Mouse (Mus musculus): ENCODE measurements at regions not wholly inside any gene's neighbourhood (a gene's known extent, or its start where the extent isn't known, plus 50 kb on each side); places are given as distances from the start of the nearest gene placed in this dataset.

DNA sequence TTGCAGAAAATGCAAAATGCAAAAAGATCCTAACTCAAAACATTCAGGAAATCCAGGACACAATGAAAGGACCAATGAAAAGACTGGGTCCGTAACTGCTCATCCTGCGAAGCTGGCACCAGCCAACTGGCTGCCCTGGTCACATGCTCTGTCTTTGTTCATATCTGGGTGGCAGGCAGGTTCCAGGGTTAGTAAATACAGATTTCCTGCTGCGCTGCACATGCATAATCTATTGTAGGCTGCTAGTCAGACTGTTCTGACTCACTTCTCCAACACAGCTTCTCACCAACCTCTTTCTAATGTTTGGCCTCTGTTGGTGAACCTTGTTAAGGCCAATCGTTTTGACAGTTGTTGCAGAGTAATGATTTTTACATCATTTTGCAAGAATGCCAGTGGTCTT, 92.0 kb upstream of the Stc2 start:
- H3K27me3 ChIP-seq (ENCODE audit: control insufficient read depth, insufficient read depth, low read length), result no peaks in the 10 kb centered on the region
- H3K4me2 ChIP-seq (ENCODE audit: low read length), result no peak overlapping the region
- H3K36me3 ChIP-seq (ENCODE audit: control insufficient read depth, insufficient read depth, low read length), result no peaks in the 10 kb centered on the region
- whole genome bisulfite sequencing, result 66% methylated on average over 4 of the region's 4 CpGs
- no peak overlapping the region for H3K4me3 ChIP-seq (ENCODE audit: control insufficient read depth in 1 of 2, insufficient read depth in 1 of 2, low read depth in 1 of 2, low read length in 2 of 2)
- H3K27ac ChIP-seq (replicated peaks in 1 of 2; ENCODE audit: control insufficient read depth in 1 of 2, insufficient read depth in 1 of 2, low read depth in 2 of 2, low read length in 2 of 2), result no peak overlapping the region
- H3K9me3 ChIP-seq (ENCODE audit: control insufficient read depth, low read length), result no peaks in the 10 kb centered on the region
- ATAC-seq (ENCODE audit: insufficient number of reproducible peaks, insufficient read depth, low FRiP score, low read depth), result peak; percentile 64; the same call in 1 of the 2 replicates
- H3K4me1 ChIP-seq (ENCODE audit: control insufficient read depth in 2 of 2, insufficient read depth in 2 of 2, low read length in 2 of 2), result no peaks in the 10 kb centered on the region
- H3K9ac ChIP-seq (ENCODE audit: low read length), result no peak overlapping the region

DNA sequence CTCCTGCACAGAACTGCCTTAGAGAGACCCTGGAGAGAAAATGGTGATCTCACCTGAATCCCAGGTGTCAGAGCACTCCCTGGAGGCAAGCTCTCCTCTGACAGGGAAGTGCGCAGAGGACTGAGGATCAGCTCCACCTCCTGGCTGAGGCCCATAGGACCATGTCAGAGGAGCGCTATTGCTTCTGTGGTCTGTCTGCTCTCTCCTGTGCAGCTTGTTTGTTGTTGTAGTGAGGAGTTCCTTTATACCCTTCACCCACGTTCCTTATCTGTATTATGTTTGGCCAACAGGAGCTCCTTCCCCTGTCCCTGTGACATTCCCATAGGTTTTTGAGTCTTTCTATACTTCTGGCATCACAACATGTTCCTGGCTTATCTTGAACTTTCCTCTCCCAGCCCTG, 91.5 kb upstream of the Stc2 start:
- ATAC-seq (ENCODE audit: insufficient number of reproducible peaks, insufficient read depth, low FRiP score, low read depth), result peak; percentile 56
- WGBS, result 39% methylated on average over 3 of the region's 3 CpGs
- Histone ChIP-seq H3K4me3 (ENCODE audit: control insufficient read depth in 1 of 2, insufficient read depth in 1 of 2, low read depth in 1 of 2, low read length in 2 of 2) (no peak overlapping the region), H3K36me3 (ENCODE audit: control insufficient read depth, insufficient read depth, low read length) (no peaks in the 10 kb centered on the region), H3K27ac (replicated peaks in 1 of 2; ENCODE audit: control insufficient read depth in 1 of 2, insufficient read depth in 1 of 2, low read depth in 2 of 2, low read length in 2 of 2) (no peak overlapping the region), H3K9me3 (ENCODE audit: control insufficient read depth, low read length) (no peaks in the 10 kb centered on the region), H3K4me2 (ENCODE audit: low read length) (no peak overlapping the region), H3K4me1 (ENCODE audit: control insufficient read depth in 2 of 2, insufficient read depth in 2 of 2, low read length in 2 of 2) (no peaks in the 10 kb centered on the region), H3K27me3 (ENCODE audit: control insufficient read depth, insufficient read depth, low read length) (no peaks in the 10 kb centered on the region), H3K9ac (ENCODE audit: low read length) (no peak overlapping the region)

DNA sequence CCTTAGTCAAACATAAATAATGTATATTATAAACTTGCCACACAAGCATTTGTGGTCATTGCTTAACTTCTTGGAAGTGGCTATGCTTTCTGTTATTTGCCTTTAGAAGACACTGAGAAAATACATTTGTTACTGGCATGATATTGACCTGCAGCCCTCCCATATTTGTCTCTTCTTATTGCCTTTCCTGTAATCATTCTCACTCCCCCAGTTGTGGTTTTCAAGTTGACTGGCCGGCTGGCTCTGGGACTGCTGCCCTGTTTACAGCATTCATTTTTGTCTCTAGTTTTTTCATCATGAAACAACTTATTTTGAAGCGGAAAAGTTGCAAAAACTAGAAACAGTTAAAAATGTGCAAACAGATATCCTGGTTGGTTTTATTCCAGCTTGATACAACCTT, 57.5 kb upstream of the Stc2 start:
- Histone ChIP-seq H3K4me1 (ENCODE audit: control insufficient read depth in 2 of 2, insufficient read depth in 2 of 2, low read length in 2 of 2) (no peaks in the 10 kb centered on the region), H3K27me3 (ENCODE audit: control insufficient read depth, insufficient read depth, low read length) (no peaks in the 10 kb centered on the region), H3K4me3 (ENCODE audit: control insufficient read depth in 1 of 2, insufficient read depth in 1 of 2, low read depth in 1 of 2, low read length in 2 of 2) (no peak overlapping the region), H3K27ac (replicated peaks in 1 of 2; ENCODE audit: control insufficient read depth in 1 of 2, insufficient read depth in 1 of 2, low read depth in 2 of 2, low read length in 2 of 2) (no peak overlapping the region), H3K36me3 (ENCODE audit: control insufficient read depth, insufficient read depth, low read length) (no peaks in the 10 kb centered on the region), H3K9ac (ENCODE audit: low read length) (no peak overlapping the region), H3K9me3 (ENCODE audit: control insufficient read depth, low read length) (peaks cover 7% of the 10 kb centered on the region), H3K4me2 (ENCODE audit: low read length) (no peak overlapping the region)
- 83% methylated on average over 2 of the region's 2 CpGs for WGBS
- no peak for ATAC-seq (ENCODE audit: insufficient number of reproducible peaks, insufficient read depth, low FRiP score, low read depth)

All from heart, embryonic 14.5 days (tissue).